Mouse (Mus musculus) embryonic fibroblast, embryonic 13.5 days (primary cell): Measurements from ENCODE around the gene Znhit6.

Experiments used
- CTCF ChIP-seq: IDR thresholded peaks from 2 replicates; pipeline ENCODE4 v1.5.1; 2011; ENCODE audit warnings: mild to moderate bottlenecking, control low read depth, low read length, moderate library complexity, borderline replicate concordance; ENCODE audit not compliant: insufficient read depth
- POLR2A ChIP-seq: IDR thresholded peaks from 2 replicates; pipeline ENCODE4 v1.6.1; 2011; ENCODE audit warnings: low read depth, mild to moderate bottlenecking, control low read depth, low read length, moderate library complexity

DNA sequence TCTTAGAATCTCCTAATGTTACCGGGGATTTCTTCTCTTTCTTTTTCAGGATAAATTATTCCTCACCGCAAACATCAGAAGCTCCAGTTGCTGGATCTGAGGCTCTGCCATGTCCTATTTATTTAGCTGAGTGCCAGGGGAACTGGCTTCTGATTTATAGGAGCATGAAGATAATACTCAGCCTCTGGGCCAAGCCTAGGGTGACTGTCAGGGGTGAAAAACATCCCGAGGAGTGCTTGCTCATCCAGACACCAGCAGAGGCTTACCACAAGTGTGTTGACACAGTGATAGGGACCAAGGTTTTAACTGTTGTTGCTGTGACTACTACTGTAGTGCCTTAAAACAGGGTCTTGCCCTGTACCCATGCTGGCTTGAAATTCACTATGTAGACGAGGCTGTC is 64.6 kb downstream of the Znhit6 start:
- TF ChIP-seq CTCF (no peak), POLR2A (no peak)
